Mouse (Mus musculus) splenic B cell, adult 2 months (primary cell): Measurements from ENCODE around the gene Olfr836.
"Not testable (repeated sequence)": the region's sequence is repeated elsewhere in the genome, so short reads cannot be mapped to it uniquely, and the experiment has no call there.

Experiments used
- DNase-seq: peaks from one replicate; pipeline ENCODE4 v3.0.0-alpha.2; 2011; ENCODE audit warnings: low read depth, low spot score
- H3K27me3 ChIP-seq: 2 replicates; pipeline ENCODE4 v1.6.1; 2012; ENCODE audit warnings: mild to moderate bottlenecking, low read length, moderate library complexity, mixed read lengths; ENCODE audit not compliant: control insufficient read depth, poor library complexity, insufficient read depth, severe bottlenecking
- H3K36me3 ChIP-seq: 2 replicates; pipeline ENCODE4 v1.6.1; 2012; ENCODE audit warnings: mild to moderate bottlenecking, low read length, moderate library complexity, mixed read lengths; ENCODE audit not compliant: control insufficient read depth, poor library complexity, insufficient read depth, severe bottlenecking

Olfr836 gene

DNA sequence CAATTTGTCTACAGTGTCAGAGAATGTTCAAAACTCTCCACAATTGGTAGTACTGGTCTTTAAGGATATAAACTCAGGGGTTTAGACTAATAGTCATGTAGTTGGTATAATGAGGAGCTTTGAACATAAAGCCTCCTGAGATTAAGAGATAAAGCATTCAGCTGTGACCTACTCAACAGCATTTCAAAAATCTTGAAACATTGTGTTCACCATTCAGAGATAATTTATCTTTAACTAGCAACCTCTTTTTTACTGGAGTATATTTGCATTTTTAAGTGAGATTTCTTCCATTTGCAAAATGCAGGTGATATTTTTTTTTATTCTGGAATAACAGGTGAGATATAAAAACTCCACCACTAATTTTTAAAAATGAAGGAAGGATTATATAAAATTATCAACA lies at the start of gene Olfr836:
Gene Olfr836 (plus strand): TSS at position 301 of the 400 bp plus-strand sequence.
- no peaks in the 10 kb centered on the region for H3K27me3 ChIP-seq
- DNase-seq: no peak
- no peaks in the 10 kb centered on the region for H3K36me3 ChIP-seq

DNA sequence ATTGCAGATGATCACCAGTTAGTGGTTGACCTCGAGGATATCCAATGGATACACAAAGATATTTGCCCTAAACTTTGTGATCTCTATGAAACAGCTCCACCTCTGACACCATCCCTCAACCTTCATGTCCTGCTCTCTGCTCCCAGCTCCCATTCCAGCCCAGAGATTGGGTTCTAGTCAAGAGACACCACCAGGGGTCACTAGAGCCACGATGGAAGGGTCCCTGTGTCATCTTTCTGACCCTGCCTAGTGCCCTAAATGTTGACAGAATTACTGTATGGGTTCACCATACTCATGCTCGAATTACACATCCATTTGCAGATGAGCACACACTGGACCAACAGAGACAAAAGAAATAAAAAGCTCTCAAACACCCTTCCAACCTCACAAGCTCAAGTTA lies 35.2 kb upstream of the Olfr836 start:
- H3K36me3 ChIP-seq: no peaks in the 10 kb centered on the region
- no peak for DNase-seq
- H3K27me3 ChIP-seq: no peaks in the 10 kb centered on the region

DNA sequence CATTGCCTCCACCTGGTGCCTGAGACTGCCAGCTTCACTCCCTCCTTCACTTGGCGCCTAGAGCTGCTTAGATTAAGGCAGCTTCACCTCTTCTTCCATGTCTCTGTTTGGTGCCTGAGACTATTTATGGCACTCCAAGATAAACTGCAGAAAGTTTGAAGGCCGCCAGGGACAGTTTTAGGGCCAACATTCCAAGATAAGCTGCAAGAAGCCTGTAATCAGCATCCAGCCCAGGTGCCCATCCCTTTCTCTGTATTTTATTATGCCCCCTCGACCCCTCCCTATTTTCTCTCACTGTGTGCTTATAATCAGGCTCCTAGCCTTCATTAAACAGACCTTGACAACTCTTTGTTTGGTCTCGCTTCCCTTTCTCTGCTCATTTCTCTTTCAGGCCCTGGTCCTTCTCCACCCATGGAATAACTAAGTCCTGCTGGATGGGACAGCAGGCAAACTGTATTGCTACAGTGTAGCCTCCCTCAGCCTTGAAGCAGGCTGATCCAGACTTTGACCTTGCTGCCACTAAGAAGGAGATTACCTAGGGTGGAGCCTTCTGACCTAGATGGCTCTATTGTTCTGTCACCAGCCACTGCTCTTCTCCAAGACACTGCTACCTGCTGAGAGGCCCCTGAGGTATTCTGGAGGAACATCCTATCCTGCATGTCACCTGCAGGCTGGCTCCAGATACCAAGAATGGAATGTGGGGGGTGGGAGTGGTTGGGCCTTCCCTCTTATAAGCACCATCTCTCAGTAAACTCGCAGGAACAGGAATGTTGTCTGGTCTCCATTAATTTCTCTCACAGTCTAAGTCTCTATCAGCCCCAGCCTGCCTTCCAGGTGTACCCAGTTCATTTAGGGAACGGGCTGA lies 27.1 kb upstream of the Olfr836 start:
- not testable (repeated sequence) for H3K36me3 ChIP-seq, DNase-seq, H3K27me3 ChIP-seq

DNA sequence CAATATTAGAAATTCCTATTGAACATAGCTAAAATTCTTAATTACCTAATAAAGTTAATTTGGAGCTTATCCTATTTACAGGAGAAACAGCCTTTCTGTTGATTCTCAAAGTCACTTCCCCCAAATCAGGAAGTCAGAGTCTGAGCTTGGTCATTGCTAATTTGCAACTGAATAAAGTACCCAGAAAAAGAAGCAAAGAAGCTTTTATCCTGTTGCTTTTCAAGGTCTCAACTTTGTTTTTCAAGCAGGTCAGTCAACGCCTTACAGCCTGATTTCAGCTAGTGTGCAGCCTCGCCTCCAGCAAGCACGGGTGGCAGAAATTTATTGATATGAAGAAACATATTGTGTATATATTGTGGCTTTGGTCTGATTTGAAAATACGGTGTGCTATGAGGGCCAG lies 22.9 kb upstream of the Olfr836 start:
- DNase-seq: no peak
- no peaks in the 10 kb centered on the region for H3K36me3 ChIP-seq
- no peaks in the 10 kb centered on the region for H3K27me3 ChIP-seq

DNA sequence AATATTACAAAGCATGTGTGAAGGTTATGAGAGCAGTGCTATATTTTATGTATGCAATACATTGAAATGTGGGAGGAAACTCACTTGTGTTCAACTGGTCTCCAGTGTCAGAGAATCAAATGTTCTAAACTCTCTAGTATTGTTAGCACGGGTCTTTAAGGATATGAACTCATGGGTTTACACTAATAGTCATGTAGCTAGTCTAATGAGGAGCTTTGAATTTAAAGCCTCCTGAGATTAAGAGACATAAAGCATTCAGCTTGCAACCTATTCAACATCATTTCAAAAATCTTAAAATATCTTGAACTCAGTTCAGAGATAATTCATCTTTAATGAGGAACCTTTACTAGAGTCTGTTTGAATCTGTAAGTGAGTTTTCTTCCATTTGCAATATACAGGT lies 15.8 kb downstream of the Olfr836 start, which contains the start of gene Olfr837:
Gene Olfr837 (plus strand): TSS at position 301 of the 400 bp plus-strand sequence.
- no peaks in the 10 kb centered on the region for H3K36me3 ChIP-seq
- no peak for DNase-seq
- H3K27me3 ChIP-seq: no peaks in the 10 kb centered on the region
